Mouse (Mus musculus) kidney, embryonic 16.5 days (tissue): ENCODE data around the gene H2-T23. TPM values are rescaled to one million over a fixed set of nuclear protein-coding genes. Genes with fewer than 3 reads are reported as not detected.
"Not testable (repeated sequence)": the region's sequence is repeated elsewhere in the genome, so short reads cannot be mapped to it uniquely, and the experiment has no call there.

Source experiments
- ATAC-seq: fragments of 200-750 bp; cut with Nextera tagmentation; 2 replicates; pipeline ENCODE4 v1.8.0; 2017; ENCODE audit warnings: moderate TSS enrichment; ENCODE audit not compliant: low FRiP score, low TSS enrichment
- H3K27ac ChIP-seq: fragments of 300-500 bp; sonication (generic); 2 replicates; pipeline ENCODE4 v1.5.1; 2014; ENCODE audit warnings: low read length
- H3K27me3 ChIP-seq: fragments of 300-500 bp; sonication (generic); 2 replicates; pipeline ENCODE4 v1.6.1; 2014; ENCODE audit warnings: low read length, control low read depth, mixed read lengths; ENCODE audit not compliant: insufficient read depth
- H3K36me3 ChIP-seq: fragments of 300-500 bp; sonication (generic); 2 replicates; pipeline ENCODE4 v1.6.1; 2014; ENCODE audit warnings: low read length, control low read depth, mixed read lengths; ENCODE audit not compliant: insufficient read depth
- H3K4me1 ChIP-seq: fragments of 300-500 bp; sonication (generic); 2 replicates; pipeline ENCODE4 v1.6.1; 2014; ENCODE audit warnings: low read length, control low read depth, mixed read lengths; ENCODE audit not compliant: insufficient read depth
- H3K4me2 ChIP-seq: fragments of 300-500 bp; sonication (generic); replicated peaks from 2 replicates; pipeline ENCODE4 v1.6.1; 2014; ENCODE audit warnings: low read depth, low read length
- H3K4me3 ChIP-seq: fragments of 300-500 bp; sonication (generic); 2 replicates; pipeline ENCODE4 v1.5.1; 2014; ENCODE audit warnings: mild to moderate bottlenecking, low read length
- H3K9ac ChIP-seq: fragments of 300-500 bp; sonication (generic); replicated peaks from 2 replicates; pipeline ENCODE4 v1.6.1; 2014; ENCODE audit warnings: low read length
- H3K9me3 ChIP-seq: fragments of 300-500 bp; sonication (generic); 2 replicates; pipeline ENCODE4 v1.6.1; 2016; ENCODE audit warnings: low read length, control low read depth
- WGBS: fragments of 180-500 bp; shearing (Covaris S2); extraction: QIAGEN DNeasy Blood & Tissue Kit; methylation state at CpG from one replicate; pipeline ENCODE4 v1.1.7; 2014; 5-methylcytosine and 5-hydroxymethylcytosine counted together
- polyA plus RNA-seq: library from polyadenylated mRNA; unstranded; fragments of >200 nt; fragmentation: Nextera tagmentation; extraction: Ambion mirVana; gene quantifications from 2 replicates; pipeline ENCODE4 v1.2.1, GENCODE M21; 2015

H2-T23 gene
- 4.5 and 5.9 TPM in 2 replicates for polyA plus RNA-seq

- H3K4me3 ChIP-seq = peak within 1 kb of the TSS; percentile 54
- peak; percentile 58; the same call in 1 of the 2 replicates for ATAC-seq
- H3K9ac ChIP-seq = peak within 1 kb of the TSS; percentile 55
- H3K27me3 ChIP-seq, H3K9me3 ChIP-seq, H3K36me3 ChIP-seq, H3K27ac ChIP-seq, H3K4me1 ChIP-seq: not testable (repeated sequence)
- H3K4me2 ChIP-seq = peak within 1 kb of the TSS; percentile 87
- under 1% methylated on average over 24 of the region's 25 CpGs for WGBS
These were observed at the start of gene H2-T23 for GRCm38 (mm10) chr17:36032351-36032875. Gene H2-T23, minus strand, starts transcription at chr17:36032855.

GRCm38 (mm10) chr17:36081901-36082300 is 49.2 kb upstream of the H2-T23 start:
- H3K4me2 ChIP-seq, H3K9me3 ChIP-seq, ATAC-seq, H3K9ac ChIP-seq, H3K36me3 ChIP-seq, H3K4me3 ChIP-seq, H3K27ac ChIP-seq: not testable (repeated sequence)
- Histone ChIP-seq H3K4me1 (peaks cover 11% of the 10 kb centered on the region), H3K27me3 (peaks cover 31% of the 10 kb centered on the region)

GRCm38 (mm10) chr17:36060829-36061228 is 28.2 kb upstream of the H2-T23 start:
- H3K27ac ChIP-seq = no peak overlapping the region
- no peak overlapping the region for H3K9ac ChIP-seq
- H3K36me3 ChIP-seq = no peaks in the 10 kb centered on the region
- ATAC-seq = 0 out of 2 replicates have a peak, but pooled peaks have one; percentile 19
- no peaks in the 10 kb centered on the region for H3K4me1 ChIP-seq
- 27% methylated on average over 2 of the region's 2 CpGs for WGBS
- H3K27me3 ChIP-seq = no peaks in the 10 kb centered on the region
- H3K4me2 ChIP-seq = no peak overlapping the region
- no peaks in the 10 kb centered on the region for H3K9me3 ChIP-seq
- no peak overlapping the region for H3K4me3 ChIP-seq

- not testable (repeated sequence) for H3K9ac ChIP-seq, H3K27ac ChIP-seq, H3K27me3 ChIP-seq, H3K9me3 ChIP-seq, H3K4me1 ChIP-seq, H3K4me2 ChIP-seq, H3K4me3 ChIP-seq, H3K36me3 ChIP-seq, ATAC-seq
- 77% methylated on average over 1 of the region's 1 CpGs for WGBS
These were observed 25.7 kb upstream of the H2-T23 start, which contains the start of gene Gm11127 for GRCm38 (mm10) chr17:36058362-36058761. Gene Gm11127, minus strand, starts transcription at chr17:36058371.

- WGBS = 89% methylated on average over 22 of the region's 25 CpGs
- H3K27me3 ChIP-seq, H3K9ac ChIP-seq, H3K36me3 ChIP-seq, H3K9me3 ChIP-seq, H3K4me1 ChIP-seq, ATAC-seq, H3K4me3 ChIP-seq, H3K27ac ChIP-seq, H3K4me2 ChIP-seq: not testable (repeated sequence)
These were observed 25.3 kb upstream of the H2-T23 start for GRCm38 (mm10) chr17:36057927-36058326.

- 73% methylated on average over 3 of the region's 3 CpGs for WGBS
- Histone ChIP-seq H3K36me3 (no peaks in the 10 kb centered on the region), H3K4me2 (peak overlapping the region; percentile 73), H3K9me3 (no peaks in the 10 kb centered on the region), H3K27ac (no peak overlapping the region), H3K9ac (no peak overlapping the region; the same call in 1 of the 2 replicates), H3K4me3 (peak overlapping the region; percentile 47; the same call in 1 of the 2 replicates), H3K27me3 (no peaks in the 10 kb centered on the region), H3K4me1 (peaks cover 5% of the 10 kb centered on the region; the same call in 1 of the 2 replicates)
- no peak; the same call in 1 of the 2 replicates for ATAC-seq
These were observed 10.6 kb upstream of the H2-T23 start for GRCm38 (mm10) chr17:36043286-36043685.

- H3K9me3 ChIP-seq, H3K4me1 ChIP-seq, H3K36me3 ChIP-seq, H3K27me3 ChIP-seq, H3K27ac ChIP-seq: not testable (repeated sequence)
- WGBS = 2% methylated on average over 12 of the region's 12 CpGs
- ATAC-seq = peak; percentile 97
- peak within 1 kb of the TSS; percentile 73 for H3K4me2 ChIP-seq
- peak within 1 kb of the TSS; percentile 61 for H3K9ac ChIP-seq
- peak within 1 kb of the TSS; percentile 47 for H3K4me3 ChIP-seq
These were observed 10.0 kb upstream of the H2-T23 start, which contains the start of the genes H2-T22 and Gm6034 for GRCm38 (mm10) chr17:36042610-36043169. Gene H2-T22, minus strand, starts transcription at chr17:36042747. Gene Gm6034, plus strand, starts transcription at chr17:36042961.

GRCm38 (mm10) chr17:36042055-36042454 is 9.4 kb upstream of the H2-T23 start:
- H3K27ac ChIP-seq, H3K9me3 ChIP-seq, H3K36me3 ChIP-seq, H3K27me3 ChIP-seq, H3K4me1 ChIP-seq: not testable (repeated sequence)
- 1% methylated on average over 17 of the region's 19 CpGs for WGBS
- H3K4me2 ChIP-seq = peak overlapping the region; percentile 73
- ATAC-seq = peak; percentile 81
- peak overlapping the region; percentile 47 for H3K4me3 ChIP-seq
- peak overlapping the region; percentile 56 for H3K9ac ChIP-seq

- H3K9ac ChIP-seq, H3K4me2 ChIP-seq, H3K36me3 ChIP-seq, ATAC-seq, H3K27me3 ChIP-seq, H3K4me3 ChIP-seq, H3K4me1 ChIP-seq, H3K9me3 ChIP-seq, H3K27ac ChIP-seq: not testable (repeated sequence)
- WGBS = 88% methylated on average over 2 of the region's 2 CpGs
These were observed 7.9 kb upstream of the H2-T23 start for GRCm38 (mm10) chr17:36040604-36041003.

GRCm38 (mm10) chr17:36036126-36036525 is 3.5 kb upstream of the H2-T23 start:
- ATAC-seq, H3K9me3 ChIP-seq, H3K36me3 ChIP-seq, H3K4me1 ChIP-seq, H3K9ac ChIP-seq, H3K27me3 ChIP-seq, H3K4me2 ChIP-seq, H3K27ac ChIP-seq, H3K4me3 ChIP-seq: not testable (repeated sequence)
- 86% methylated on average over 13 of the region's 13 CpGs for WGBS
